Mouse (Mus musculus): Measurements from ENCODE around the gene Abhd8. TPM values are rescaled to one million over a fixed set of nuclear protein-coding genes. Genes with fewer than 3 reads are reported as not detected.

Gene Abhd8
- polyA plus RNA-seq, 1 experiment from 2014 or later: 69.4 TPM

DNA sequence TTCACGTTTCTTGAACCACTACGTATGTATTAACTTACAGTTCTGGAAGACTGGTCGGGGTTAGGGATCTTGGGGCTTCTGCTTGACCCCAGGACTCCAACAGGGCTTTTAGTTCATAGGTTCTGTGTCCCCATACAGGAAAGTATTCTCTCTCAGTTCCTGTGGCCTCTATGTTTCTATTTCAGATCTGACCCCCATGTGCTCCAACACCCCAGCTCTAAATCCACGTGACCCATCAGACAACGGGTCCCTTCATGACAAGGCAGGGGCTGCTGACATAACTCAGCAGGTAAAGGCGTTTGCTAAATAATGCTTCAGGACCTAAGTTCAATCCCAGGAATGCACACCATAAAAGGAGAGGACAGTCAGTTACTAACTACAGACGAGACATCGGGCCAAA, 2.3 kb upstream of the Abhd8 start:
- Histone ChIP-seq H3K27ac (replicated peaks) (peak overlapping the region; percentile 87; the same call in 1 of the 2 replicates), H3K27me3 (replicated peaks; ENCODE audit: low read depth, poor library complexity, severe bottlenecking) (peaks cover 19% of the 10 kb centered on the region), H3K4me1 (peaks cover 58% of the 10 kb centered on the region), H3K36me3 (replicated peaks) (peaks cover 34% of the 10 kb centered on the region), H3K9me3 (no peaks in the 10 kb centered on the region), H3K4me3 (peak overlapping the region; percentile 90)
- WGBS: 83% methylated on average over 8 of the region's 8 CpGs
- DNase-seq (ENCODE audit: low spot score): no peak

DNA sequence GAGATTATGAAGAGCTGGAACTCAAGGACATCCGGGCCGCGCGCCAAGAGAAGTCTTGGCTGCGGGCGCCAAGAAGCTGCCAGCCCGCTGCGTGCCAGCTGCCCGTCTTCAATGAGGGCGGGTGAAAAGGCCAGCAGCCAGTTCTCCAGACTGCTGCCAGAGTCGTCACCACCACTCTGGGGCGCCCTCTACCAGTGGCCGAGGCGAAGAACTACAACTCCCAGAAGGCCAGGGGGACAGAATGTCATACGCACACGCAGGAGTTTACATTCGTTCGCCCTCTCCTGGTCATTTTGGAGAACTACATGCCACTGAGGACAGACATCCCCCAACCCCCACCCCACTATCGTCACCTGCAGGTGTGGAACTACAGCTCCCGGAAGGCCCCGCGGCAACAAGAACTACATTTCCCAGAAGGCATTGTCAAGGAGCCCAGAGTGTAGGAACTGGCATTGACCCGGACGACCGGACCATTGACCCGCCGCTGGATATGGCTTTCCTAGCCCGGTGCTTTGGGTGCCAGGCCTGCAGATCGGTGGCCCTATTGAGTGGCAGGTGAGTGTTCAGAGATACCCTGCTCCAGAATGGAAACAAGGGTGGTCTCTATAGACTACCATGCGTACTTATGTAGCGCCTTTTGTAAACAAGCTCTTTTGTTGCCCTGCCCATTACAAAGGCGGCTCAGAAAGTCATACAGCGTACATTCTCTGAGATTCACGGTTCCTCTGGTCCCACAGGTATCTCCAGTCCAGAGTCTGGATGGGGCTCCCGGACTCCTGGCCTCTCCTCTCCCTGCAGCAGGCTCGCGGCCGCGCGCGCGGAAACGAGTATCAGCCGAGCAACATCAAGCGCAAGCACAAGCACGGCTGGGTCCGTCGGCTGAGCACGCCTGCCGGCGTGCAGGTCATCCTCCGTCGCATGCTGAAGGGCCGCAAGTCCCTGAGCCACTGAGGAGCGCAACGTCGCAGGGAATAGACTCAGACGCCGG, 1.4 kb upstream of the Abhd8 start, which contains the start of gene Mrpl34:
Mrpl34 (plus strand) TSS at position 447 of the 988 bp plus-strand sequence.
- H3K9me3 ChIP-seq: no peaks in the 10 kb centered on the region
- H3K27ac ChIP-seq (replicated peaks): peak within 1 kb of the TSS; percentile 87
- peak; percentile 97 for DNase-seq (ENCODE audit: low spot score)
- WGBS: under 1% methylated on average over 59 of the region's 59 CpGs
- H3K4me1 ChIP-seq: peaks cover 49% of the 10 kb centered on the region
- H3K36me3 ChIP-seq (replicated peaks): peaks cover 35% of the 10 kb centered on the region
- H3K27me3 ChIP-seq (replicated peaks; ENCODE audit: low read depth, poor library complexity, severe bottlenecking): peaks cover 20% of the 10 kb centered on the region
- H3K4me3 ChIP-seq: peak within 1 kb of the TSS; percentile 90

DNA sequence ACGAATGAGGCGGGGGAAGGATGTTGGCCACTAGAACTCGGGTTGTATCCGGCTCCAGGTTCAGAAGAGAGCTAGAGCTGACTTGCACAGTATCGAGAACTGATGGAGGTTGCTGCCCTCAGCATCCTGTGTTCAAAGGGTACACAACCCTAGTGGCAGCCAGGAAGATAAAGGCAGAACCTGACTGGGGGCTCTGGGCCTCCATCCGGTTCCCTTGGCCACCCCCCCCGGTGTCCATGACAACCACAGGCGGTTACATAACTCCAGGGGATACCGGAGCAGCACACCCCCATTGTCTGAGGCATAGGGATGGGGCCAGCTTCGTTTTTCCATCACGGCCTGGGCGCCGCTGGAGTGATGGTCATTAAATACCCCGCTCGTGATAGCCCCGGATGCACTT, 669 bp downstream of the Abhd8 start:
- Histone ChIP-seq H3K36me3 (replicated peaks) (peaks cover 56% of the 10 kb centered on the region), H3K4me1 (peaks cover 43% of the 10 kb centered on the region), H3K27ac (replicated peaks) (peak overlapping the region; percentile 87), H3K27me3 (replicated peaks; ENCODE audit: low read depth, poor library complexity, severe bottlenecking) (peaks cover 20% of the 10 kb centered on the region), H3K4me3 (peak overlapping the region; percentile 90), H3K9me3 (no peaks in the 10 kb centered on the region)
- DNase-seq (ENCODE audit: low spot score): peak; percentile 69
- WGBS: 9% methylated on average over 16 of the region's 16 CpGs

DNA sequence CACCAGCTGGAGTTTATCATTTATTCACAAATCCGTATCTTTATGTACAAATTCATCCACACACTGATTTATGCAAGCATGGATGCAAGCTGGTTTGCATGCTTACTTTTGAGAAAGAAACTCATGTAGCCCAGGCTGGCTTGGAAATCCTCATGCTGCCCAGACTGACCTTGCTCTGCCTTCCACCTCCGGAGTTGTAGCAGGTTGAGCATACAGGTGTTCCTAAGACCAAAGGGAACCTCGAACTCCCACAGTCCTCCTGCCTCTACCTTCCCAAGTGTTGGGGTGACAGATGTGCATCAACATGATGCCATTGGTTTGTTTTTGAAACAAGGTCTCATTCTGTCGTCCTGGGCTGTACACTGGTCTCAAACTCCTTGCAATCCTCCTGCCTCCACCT, 1.3 kb downstream of the Abhd8 start:
- WGBS: 75% methylated on average over 4 of the region's 4 CpGs
- no peak for DNase-seq (ENCODE audit: low spot score)
- Histone ChIP-seq H3K36me3 (replicated peaks) (peaks cover 59% of the 10 kb centered on the region), H3K9me3 (no peaks in the 10 kb centered on the region), H3K4me1 (peaks cover 43% of the 10 kb centered on the region), H3K4me3 (peak overlapping the region; percentile 90), H3K27ac (replicated peaks) (0 out of 2 replicates have a peak overlapping the region, but pooled peaks have one; percentile 87), H3K27me3 (replicated peaks; ENCODE audit: low read depth, poor library complexity, severe bottlenecking) (peaks cover 20% of the 10 kb centered on the region)

DNA sequence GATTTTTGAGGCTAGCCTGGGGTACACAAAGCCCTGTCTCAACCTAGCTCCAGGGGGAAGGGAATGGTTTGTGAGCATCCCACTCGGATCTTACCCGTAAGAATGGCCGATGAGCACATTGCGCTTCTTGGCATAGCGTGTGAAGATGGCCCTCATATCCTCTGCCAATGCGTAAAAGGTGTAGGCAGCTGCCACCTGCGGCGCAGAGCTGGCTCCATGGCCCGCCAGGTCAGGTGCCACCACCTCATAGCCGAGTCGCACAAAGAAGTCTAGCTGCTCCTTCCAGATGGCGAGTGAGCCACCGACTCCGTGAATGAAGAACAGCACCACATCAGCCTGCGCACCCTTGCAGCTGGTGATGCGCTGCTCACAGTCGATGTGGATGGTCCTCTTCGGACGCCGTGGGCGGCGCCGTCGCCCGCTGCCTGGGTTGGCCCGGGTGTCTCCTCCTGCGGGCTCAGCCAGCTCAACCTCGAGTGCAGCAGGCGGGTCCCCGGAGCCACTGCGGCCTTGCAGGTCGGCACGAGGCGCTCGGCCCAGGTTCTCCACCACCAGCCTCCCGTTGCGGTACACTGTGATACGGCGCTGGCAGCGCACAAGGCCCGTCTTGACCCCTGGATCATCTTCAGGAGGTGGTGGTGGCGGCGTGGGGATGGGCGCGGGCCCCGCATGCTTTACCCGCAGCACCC, 2.2 kb downstream of the Abhd8 start:
- DNase-seq (ENCODE audit: low spot score): no peak
- no peak overlapping the region for H3K27ac ChIP-seq (replicated peaks)
- peak overlapping the region; percentile 90 for H3K4me3 ChIP-seq
- H3K27me3 ChIP-seq (replicated peaks; ENCODE audit: low read depth, poor library complexity, severe bottlenecking): peaks cover 20% of the 10 kb centered on the region
- no peaks in the 10 kb centered on the region for H3K9me3 ChIP-seq
- H3K36me3 ChIP-seq (replicated peaks): peaks cover 60% of the 10 kb centered on the region
- WGBS: 75% methylated on average over 47 of the region's 47 CpGs
- peaks cover 48% of the 10 kb centered on the region for H3K4me1 ChIP-seq

DNA sequence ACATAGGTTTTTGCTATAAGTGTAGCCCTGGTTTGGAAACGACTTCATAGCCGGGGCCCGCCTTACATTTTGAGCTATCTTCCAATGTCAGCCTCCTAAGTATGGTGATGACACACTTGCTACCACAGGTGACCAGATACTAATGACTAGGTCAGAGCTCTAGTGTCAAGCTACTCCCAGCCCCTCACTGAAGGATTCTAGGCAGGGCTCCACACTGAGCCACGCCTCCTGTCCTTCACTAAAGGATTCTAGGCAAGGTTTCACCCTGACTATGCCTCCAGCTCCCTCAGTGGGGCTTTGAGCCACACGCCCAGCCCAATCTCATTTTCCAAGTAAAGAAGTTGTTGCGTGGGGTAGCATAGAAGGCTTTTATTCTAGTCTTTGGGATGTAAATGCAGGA, 2.7 kb downstream of the Abhd8 start:
- peaks cover 56% of the 10 kb centered on the region for H3K36me3 ChIP-seq (replicated peaks)

DNA sequence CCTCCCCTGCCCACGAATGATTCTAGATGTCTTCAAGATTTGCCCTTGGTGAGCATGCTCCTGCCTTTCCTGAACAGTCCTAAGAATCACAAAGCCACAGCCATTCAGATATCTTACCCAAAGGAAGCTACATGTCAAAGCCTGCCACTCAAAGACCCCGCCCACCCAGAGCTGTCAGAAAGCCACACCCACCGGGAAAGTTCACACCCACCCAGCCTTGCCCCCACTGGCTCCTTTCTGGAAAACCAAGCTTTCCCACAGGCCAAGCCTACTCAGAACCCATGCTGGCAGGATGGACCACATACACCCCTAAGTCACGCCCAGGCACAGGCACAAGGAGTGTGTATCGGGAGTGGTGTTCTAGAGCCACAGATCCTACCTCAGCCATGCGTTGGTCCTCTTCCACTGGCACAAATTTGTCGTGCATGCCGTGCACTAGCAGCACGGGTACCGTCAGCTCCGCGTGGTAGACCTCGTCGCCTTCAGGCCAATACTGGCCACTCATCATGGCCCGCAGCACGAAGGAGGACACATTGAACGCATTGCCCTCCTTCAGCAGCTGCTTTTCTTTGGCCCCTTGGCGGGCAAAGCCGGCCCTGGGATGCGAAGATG, 5.7 kb downstream of the Abhd8 start:
- peaks cover 56% of the 10 kb centered on the region for H3K36me3 ChIP-seq (replicated peaks)
- DNase-seq (ENCODE audit: low spot score): no peak

More for the DNA sequence above, 2.7 kb downstream of the Abhd8 start:
- no peaks in the 10 kb centered on the region for H3K9me3 ChIP-seq
- 94% methylated on average over 6 of the region's 6 CpGs for WGBS
- H3K27ac ChIP-seq (replicated peaks): no peak overlapping the region
- H3K4me3 ChIP-seq: no peak overlapping the region
- DNase-seq (ENCODE audit: low spot score): no peak
- peaks cover 45% of the 10 kb centered on the region for H3K4me1 ChIP-seq
- H3K27me3 ChIP-seq (replicated peaks; ENCODE audit: low read depth, poor library complexity, severe bottlenecking): peaks cover 20% of the 10 kb centered on the region

DNA sequence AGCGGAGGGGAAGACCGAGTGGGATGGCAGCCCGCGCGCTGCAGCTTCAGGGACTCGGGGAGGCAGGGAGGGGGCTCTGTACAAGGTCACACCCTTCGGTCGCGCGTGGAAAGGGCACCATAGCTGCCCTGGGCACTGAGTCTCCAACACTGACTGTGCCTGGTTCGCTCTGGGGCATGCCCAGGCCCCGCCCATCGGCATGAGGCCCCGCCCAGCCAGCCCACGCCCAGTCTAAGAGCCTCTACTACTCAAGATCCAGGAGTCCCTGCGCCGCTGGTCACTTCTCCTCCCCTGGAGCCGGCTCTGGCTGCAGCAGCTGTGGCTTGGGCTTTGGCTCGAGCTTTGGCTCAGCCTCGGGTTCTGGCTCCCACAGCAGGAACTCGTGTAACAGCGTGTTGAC, 6.5 kb downstream of the Abhd8 start:
- Histone ChIP-seq H3K9me3 (no peaks in the 10 kb centered on the region), H3K36me3 (replicated peaks) (peaks cover 56% of the 10 kb centered on the region), H3K27ac (replicated peaks) (no peak overlapping the region), H3K4me1 (peaks cover 12% of the 10 kb centered on the region), H3K27me3 (replicated peaks; ENCODE audit: low read depth, poor library complexity, severe bottlenecking) (peaks cover 19% of the 10 kb centered on the region), H3K4me3 (no peak overlapping the region)
- peak; percentile 14 for DNase-seq (ENCODE audit: low spot score)
- 42% methylated on average over 22 of the region's 22 CpGs for WGBS

More for the DNA sequence above, 5.7 kb downstream of the Abhd8 start:
- Histone ChIP-seq H3K27me3 (replicated peaks; ENCODE audit: low read depth, poor library complexity, severe bottlenecking) (peaks cover 20% of the 10 kb centered on the region), H3K4me1 (peaks cover 20% of the 10 kb centered on the region), H3K4me3 (no peak overlapping the region), H3K27ac (replicated peaks) (no peak overlapping the region), H3K9me3 (no peaks in the 10 kb centered on the region)
- 84% methylated on average over 20 of the region's 20 CpGs for WGBS

DNA sequence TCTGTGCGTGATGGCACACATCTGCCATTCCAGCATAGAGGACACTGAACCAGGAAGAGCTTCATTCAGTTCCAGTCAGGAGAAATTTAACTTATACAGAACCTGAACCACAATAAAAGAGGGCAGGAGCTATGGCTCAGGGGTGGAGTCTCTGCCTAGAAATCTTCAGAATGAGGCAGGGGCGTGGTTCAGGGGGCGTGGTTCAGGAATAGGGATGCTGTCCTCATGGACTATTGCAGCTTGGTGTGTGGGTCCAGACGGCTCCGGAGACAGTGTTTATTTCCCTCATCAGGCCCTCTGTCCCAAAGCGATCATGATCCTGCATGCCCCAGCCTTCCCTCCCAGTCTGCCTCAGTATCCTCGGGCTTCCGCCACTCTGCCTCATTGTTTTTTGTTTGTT, 8.8 kb downstream of the Abhd8 start:
- 81% methylated on average over 8 of the region's 8 CpGs for WGBS
- DNase-seq (ENCODE audit: low spot score): peak; percentile 3
- H3K27ac ChIP-seq (replicated peaks): no peak overlapping the region
- H3K4me1 ChIP-seq: peaks cover 5% of the 10 kb centered on the region; the same call in 1 of the 2 replicates
- H3K27me3 ChIP-seq (replicated peaks; ENCODE audit: low read depth, poor library complexity, severe bottlenecking): peaks cover 15% of the 10 kb centered on the region; the same call in 1 of the 2 replicates
- no peaks in the 10 kb centered on the region for H3K9me3 ChIP-seq
- H3K4me3 ChIP-seq: no peak overlapping the region
- peaks cover 35% of the 10 kb centered on the region for H3K36me3 ChIP-seq (replicated peaks)

DNA sequence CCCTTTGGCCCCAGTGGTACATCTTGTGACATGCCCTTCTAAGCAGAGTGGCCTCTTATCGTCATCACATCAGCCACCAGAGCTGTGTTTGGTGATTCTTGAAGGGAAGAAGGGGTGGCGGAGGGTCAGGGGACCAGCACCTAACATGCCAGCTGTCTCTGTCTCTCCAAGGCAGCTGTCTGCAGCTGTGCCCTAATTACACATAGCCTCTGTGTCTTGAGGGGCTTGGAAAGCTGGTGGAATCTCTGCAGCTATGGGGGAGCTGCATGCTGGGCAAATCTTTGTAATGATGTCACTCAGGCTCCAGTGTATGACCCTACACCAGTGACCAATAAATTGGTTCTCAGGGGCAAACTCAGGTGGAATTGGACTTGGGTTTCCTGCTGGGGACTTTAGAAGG, 10.8 kb downstream of the Abhd8 start:
- Histone ChIP-seq H3K9me3 (no peaks in the 10 kb centered on the region), H3K4me1 (peaks cover 5% of the 10 kb centered on the region; the same call in 1 of the 2 replicates), H3K4me3 (no peak overlapping the region), H3K27me3 (replicated peaks; ENCODE audit: low read depth, poor library complexity, severe bottlenecking) (peaks cover 15% of the 10 kb centered on the region; the same call in 1 of the 2 replicates), H3K36me3 (replicated peaks) (peaks cover 15% of the 10 kb centered on the region), H3K27ac (replicated peaks) (no peak overlapping the region)
- WGBS: 84% methylated on average over 2 of the region's 2 CpGs
- peak; percentile 5 for DNase-seq (ENCODE audit: low spot score)

DNA sequence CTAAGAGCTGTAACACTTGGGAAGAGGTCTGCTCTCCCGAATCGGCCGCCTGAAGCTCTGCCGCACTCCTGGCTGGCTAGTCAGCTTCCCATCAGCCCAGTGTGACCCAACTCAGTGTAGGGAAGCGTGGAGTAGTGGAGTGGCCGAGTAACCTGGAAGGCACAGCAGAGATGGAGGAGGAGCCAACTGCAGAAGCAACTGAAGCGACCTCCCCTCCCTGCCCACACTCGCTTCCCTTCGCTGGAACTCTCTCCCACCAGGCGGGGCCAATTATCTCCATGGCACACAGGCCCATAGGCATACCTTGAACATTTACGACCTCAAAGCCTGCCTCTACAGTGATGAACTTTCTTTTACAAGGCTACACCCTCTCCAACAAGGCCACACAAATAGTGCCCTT, 11.7 kb downstream of the Abhd8 start:
- Histone ChIP-seq H3K9me3 (no peaks in the 10 kb centered on the region), H3K27me3 (replicated peaks; ENCODE audit: low read depth, poor library complexity, severe bottlenecking) (peaks cover 15% of the 10 kb centered on the region; the same call in 1 of the 2 replicates), H3K36me3 (replicated peaks) (peaks cover 6% of the 10 kb centered on the region), H3K4me3 (no peak overlapping the region), H3K27ac (replicated peaks) (no peak overlapping the region), H3K4me1 (peaks cover 1% of the 10 kb centered on the region; the same call in 1 of the 2 replicates)
- WGBS: 48% methylated on average over 11 of the region's 11 CpGs
- peak; percentile 8 for DNase-seq (ENCODE audit: low spot score)

DNA sequence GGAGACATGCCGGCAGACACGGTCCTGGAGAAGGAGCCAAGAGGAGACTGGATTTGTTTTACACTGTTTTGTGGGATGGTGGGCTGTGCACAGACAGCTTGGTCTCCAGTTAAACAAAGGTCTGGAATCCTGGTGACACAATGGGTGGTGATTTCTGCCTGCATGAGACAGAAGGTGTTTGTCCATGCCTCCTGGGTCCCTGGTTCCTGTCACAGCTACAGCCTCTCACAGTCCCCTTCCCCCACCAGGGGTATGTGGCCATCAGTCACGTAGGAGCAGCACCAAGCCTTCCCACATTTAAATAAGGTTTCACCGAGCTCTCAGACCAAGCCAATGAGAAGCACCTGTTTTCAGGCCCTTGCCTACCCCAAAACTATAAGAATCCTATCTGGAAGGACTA, 12.1 kb downstream of the Abhd8 start:
- 70% methylated on average over 4 of the region's 4 CpGs for WGBS
- no peaks in the 10 kb centered on the region for H3K9me3 ChIP-seq
- H3K27me3 ChIP-seq (replicated peaks; ENCODE audit: low read depth, poor library complexity, severe bottlenecking): peaks cover 15% of the 10 kb centered on the region; the same call in 1 of the 2 replicates
- peaks cover 2% of the 10 kb centered on the region for H3K36me3 ChIP-seq (replicated peaks)
- no peak overlapping the region for H3K27ac ChIP-seq (replicated peaks)
- peak; percentile 6 for DNase-seq (ENCODE audit: low spot score)
- H3K4me3 ChIP-seq: no peak overlapping the region
- no peaks in the 10 kb centered on the region; the same call in 1 of the 2 replicates for H3K4me1 ChIP-seq
